Mouse (Mus musculus): ENCODE measurements around the gene Mrps5.
A peak's percentile ranks its signal among the peaks of the same experiment; 100 is the strongest.

- TF ChIP-seq CTCF (IDR thresholded peaks at IDR 0.05; ENCODE audit: low read depth, low read length) (peak; percentile 7; the same call in 1 of the 2 replicates), GATA2 (IDR thresholded peaks at IDR 0.05; ENCODE audit: borderline replicate concordance, low read depth, low read length) (no peak), GATA1 (IDR thresholded peaks at IDR 0.05; ENCODE audit: borderline replicate concordance, low read length) (no peak), POLR2AphosphoS5 (IDR thresholded peaks at IDR 0.05; ENCODE audit: insufficient replicate concordance, low read depth, low read length) (no peak)
Observed at GRCm38 (mm10) chr2:127539494-127539893, 47.5 kb upstream of the Mrps5 start.
